Mouse (Mus musculus): ENCODE data around the gene Gpr75. TPM values are rescaled to one million over a fixed set of nuclear protein-coding genes. Genes with fewer than 3 reads are reported as not detected.

Gpr75 gene
- total and polyA plus RNA-seq, 2 experiments from 2014 or later: 5.2 to 13.7 TPM

- TF ChIP-seq CTCF (IDR thresholded peaks at IDR 0.05; ENCODE audit: low read depth): no peak
- DNase-seq (ENCODE audit: low spot score) (no peak), ATAC-seq (no peak)
- Histone ChIP-seq H3K27ac (no peak overlapping the region), H3K27me3 (ENCODE audit: insufficient read depth, low read length) (no peaks in the 10 kb centered on the region), H3K9ac (replicated peaks; ENCODE audit: low read length) (no peak overlapping the region), H3K4me1 (ENCODE audit: insufficient read depth, low read length) (no peaks in the 10 kb centered on the region), H3K4me2 (ENCODE audit: low read depth, low read length) (no peak overlapping the region), H3K36me3 (ENCODE audit: insufficient read depth, low read length) (no peaks in the 10 kb centered on the region), H3K4me3 (ENCODE audit: low read length) (no peak overlapping the region), H3K9me3 (ENCODE audit: low read length) (no peaks in the 10 kb centered on the region)
- WGBS: 97% methylated on average over 3 of the region's 3 CpGs
Measured at GRCm38 (mm10) chr11:30912311-30912710, 27.2 kb downstream of the Gpr75 start.

GRCm38 (mm10) chr11:30920641-30921040 is 35.5 kb downstream of the Gpr75 start:
- no peak for TF ChIP-seq CTCF (IDR thresholded peaks at IDR 0.05; ENCODE audit: low read depth)
- Histone ChIP-seq H3K4me1 (ENCODE audit: insufficient read depth, low read length) (no peaks in the 10 kb centered on the region), H3K4me2 (ENCODE audit: low read depth, low read length) (no peak overlapping the region), H3K27ac (no peak overlapping the region), H3K4me3 (ENCODE audit: low read length) (no peak overlapping the region), H3K36me3 (ENCODE audit: insufficient read depth, low read length) (no peaks in the 10 kb centered on the region), H3K9me3 (ENCODE audit: low read length) (no peaks in the 10 kb centered on the region), H3K9ac (replicated peaks; ENCODE audit: low read length) (no peak overlapping the region), H3K27me3 (ENCODE audit: insufficient read depth, low read length) (no peaks in the 10 kb centered on the region)
- no peak for DNase-seq (ENCODE audit: low spot score)
- no peak for ATAC-seq
- 63% methylated on average over 1 of the region's 1 CpGs for WGBS

GRCm38 (mm10) chr11:30923283-30923682 is 38.1 kb downstream of the Gpr75 start:
- Histone ChIP-seq H3K9me3 (ENCODE audit: low read length) (no peaks in the 10 kb centered on the region), H3K36me3 (ENCODE audit: insufficient read depth, low read length) (peaks cover 6% of the 10 kb centered on the region; the same call in 1 of the 2 replicates), H3K27me3 (ENCODE audit: insufficient read depth, low read length) (no peaks in the 10 kb centered on the region), H3K9ac (replicated peaks; ENCODE audit: low read length) (no peak overlapping the region), H3K4me1 (ENCODE audit: insufficient read depth, low read length) (no peaks in the 10 kb centered on the region), H3K27ac (no peak overlapping the region), H3K4me2 (ENCODE audit: low read depth, low read length) (no peak overlapping the region), H3K4me3 (ENCODE audit: low read length) (no peak overlapping the region)
- DNase-seq (ENCODE audit: low spot score) (no peak), ATAC-seq (no peak)
- 96% methylated on average over 3 of the region's 3 CpGs for WGBS
- no peak for TF ChIP-seq CTCF (IDR thresholded peaks at IDR 0.05; ENCODE audit: low read depth)

GRCm38 (mm10) chr11:30928079-30928478 is 42.9 kb downstream of the Gpr75 start:
- TF ChIP-seq CTCF (IDR thresholded peaks at IDR 0.05; ENCODE audit: low read depth): no peak
- ATAC-seq: no peak

GRCm38 (mm10) chr11:30928498-30928897 is 43.3 kb downstream of the Gpr75 start:
- Histone ChIP-seq H3K36me3 (ENCODE audit: insufficient read depth, low read length) (peaks cover 7% of the 10 kb centered on the region; the same call in 1 of the 2 replicates), H3K4me3 (ENCODE audit: low read length) (no peak overlapping the region), H3K4me1 (ENCODE audit: insufficient read depth, low read length) (no peaks in the 10 kb centered on the region), H3K27ac (no peak overlapping the region), H3K4me2 (ENCODE audit: low read depth, low read length) (no peak overlapping the region), H3K9me3 (ENCODE audit: low read length) (no peaks in the 10 kb centered on the region), H3K9ac (replicated peaks; ENCODE audit: low read length) (no peak overlapping the region), H3K27me3 (ENCODE audit: insufficient read depth, low read length) (no peaks in the 10 kb centered on the region)
- ATAC-seq (no peak), DNase-seq (ENCODE audit: low spot score) (no peak)
- TF ChIP-seq CTCF (IDR thresholded peaks at IDR 0.05; ENCODE audit: low read depth): no peak
- WGBS: 94% methylated on average over 1 of the region's 1 CpGs

More at GRCm38 (mm10) chr11:30928079-30928478, 42.9 kb downstream of the Gpr75 start:
- H3K9me3 ChIP-seq (ENCODE audit: low read length): no peaks in the 10 kb centered on the region
- no peak overlapping the region for H3K9ac ChIP-seq (replicated peaks; ENCODE audit: low read length)
- no peak for DNase-seq (ENCODE audit: low spot score)
- H3K4me2 ChIP-seq (ENCODE audit: low read depth, low read length): no peak overlapping the region
- no peaks in the 10 kb centered on the region for H3K27me3 ChIP-seq (ENCODE audit: insufficient read depth, low read length)
- H3K4me1 ChIP-seq (ENCODE audit: insufficient read depth, low read length): no peaks in the 10 kb centered on the region
- H3K27ac ChIP-seq: no peak overlapping the region
- no peak overlapping the region for H3K4me3 ChIP-seq (ENCODE audit: low read length)
- H3K36me3 ChIP-seq (ENCODE audit: insufficient read depth, low read length): peaks cover 7% of the 10 kb centered on the region; the same call in 1 of the 2 replicates

Other genes with a start within 250 kb of the Gpr75 start
- gene Acyp2, start 235.8 kb upstream of the Gpr75 start, total RNA-seq (2014; rRNA removed): 11.8 and 12.9 TPM in 2 replicates
- gene Acyp2, start 235.8 kb upstream of the Gpr75 start, polyA plus RNA-seq (2015; fragmentation: Nextera tagmentation; extraction: Ambion mirVana): 57.0 and 62.6 TPM in 2 replicates
- gene Psme4, start 113.6 kb upstream of the Gpr75 start, total RNA-seq (2014; rRNA removed): 34.5 and 37.7 TPM in 2 replicates
- 10.2 and 11.1 TPM in 2 replicates for gene Psme4, start 113.6 kb upstream of the Gpr75 start, polyA plus RNA-seq (2015; fragmentation: Nextera tagmentation; extraction: Ambion mirVana)
- gene Asb3, start 58 bp downstream of the Gpr75 start, total RNA-seq (2014; rRNA removed): 11.2 and 14.8 TPM in 2 replicates
- gene Asb3, start 58 bp downstream of the Gpr75 start, polyA plus RNA-seq (2015; fragmentation: Nextera tagmentation; extraction: Ambion mirVana): 19.8 and 21.8 TPM in 2 replicates
- gene Erlec1, start 69.0 kb downstream of the Gpr75 start, total RNA-seq (2014; rRNA removed): 11.5 and 14.1 TPM in 2 replicates
- 12.6 and 14.8 TPM in 2 replicates for gene Erlec1, start 69.0 kb downstream of the Gpr75 start, polyA plus RNA-seq (2015; fragmentation: Nextera tagmentation; extraction: Ambion mirVana)
- gene Chac2, start 101.0 kb downstream of the Gpr75 start, total RNA-seq (2014; rRNA removed): 6.5 and 14.7 TPM in 2 replicates
- gene Chac2, start 101.0 kb downstream of the Gpr75 start, polyA plus RNA-seq (2015; fragmentation: Nextera tagmentation; extraction: Ambion mirVana): 25.6 and 26.1 TPM in 2 replicates